Comparison of ENCODE assay signal across 10 mouse cellular contexts in genomic region chr13:20099546-20099945, GRCm38 (mm10). TPM values are rescaled to one million over a fixed set of nuclear protein-coding genes. Genes with fewer than 3 reads are reported as not detected.
DNase-seq lines count a peak whose midpoint lies in the region; ATAC-seq and TF ChIP-seq lines count a peak whose summit lies in the region.
"Had no signal": no experiment of that assay in that cellular context is flagged by ENCODE, and none has a peak within 500 bp of the region (broad histone marks: within the 10 kb centered on the region; RNA-seq: fewer than 3 reads in every experiment).

No protein-coding gene starts in this region.

- H3K4me3 ChIP-seq in midbrain, postnatal 0 days (ENCODE audit: low read depth, low read length), result no peak overlapping the region
- no peak overlapping the region for H3K4me3 ChIP-seq in midbrain, embryonic 10.5 days
- no peak overlapping the region for H3K4me3 ChIP-seq in limb, embryonic 10.5 days

- no peaks in the 10 kb centered on the region for H3K4me1 ChIP-seq in midbrain, postnatal 0 days (ENCODE audit: insufficient read depth, low read length)
- H3K4me1 ChIP-seq in midbrain, embryonic 10.5 days, result peaks cover 42% of the 10 kb centered on the region
- peaks cover 19% of the 10 kb centered on the region; the same call in 1 of the 2 replicates for H3K4me1 ChIP-seq in limb, embryonic 10.5 days

- no peak for ATAC-seq in midbrain, postnatal 0 days (ENCODE audit: low FRiP score)
- ATAC-seq in granulocyte monocyte progenitor cell, adult 5-6 weeks (replicated peaks; ENCODE audit: poor library complexity, severe bottlenecking), result peak; percentile 43
- ATAC-seq in megakaryocyte progenitor cell, adult 5-6 weeks (replicated peaks; ENCODE audit: poor library complexity), result peak; percentile 19

- peak; percentile 29 to 34 for DNase-seq in frontal cortex, postnatal 10 days (ENCODE audit: low spot score in 2 of 2)
- DNase-seq in frontal cortex, postnatal 14 days (ENCODE audit: low spot score in 2 of 2), result no peak
- peak; percentile 26 for DNase-seq in midbrain, postnatal 0 days (ENCODE audit: low spot score)
- no peak for DNase-seq in midbrain, embryonic 10.5 days (ENCODE audit: low spot score)
- DNase-seq in ovary, postnatal 10 days (ENCODE audit: low spot score), result no peak
- DNase-seq in limb, embryonic 10.5 days (ENCODE audit: low spot score), result no peak
- DNase-seq: spleen, adult 18-20 months had no signal

- TF ChIP-seq CTCF in midbrain, postnatal 0 days (IDR thresholded peaks at IDR 0.05), result no peak

- no peaks in the 10 kb centered on the region for H3K36me3 ChIP-seq in midbrain, postnatal 0 days (ENCODE audit: insufficient read depth, low read length)
- no peaks in the 10 kb centered on the region for H3K36me3 ChIP-seq in midbrain, embryonic 10.5 days
- no peaks in the 10 kb centered on the region for H3K36me3 ChIP-seq in limb, embryonic 10.5 days

- H3K4me2 ChIP-seq in midbrain, postnatal 0 days (ENCODE audit: low read depth, low read length, poor library complexity, severe bottlenecking), result no peak overlapping the region

- no peaks in the 10 kb centered on the region for H3K9me3 ChIP-seq in midbrain, postnatal 0 days (ENCODE audit: low read length)
- H3K9me3 ChIP-seq in midbrain, embryonic 10.5 days (replicated peaks), result no peaks in the 10 kb centered on the region
- no peaks in the 10 kb centered on the region for H3K9me3 ChIP-seq in limb, embryonic 10.5 days (replicated peaks)

- WGBS in midbrain, postnatal 0 days, result 20% methylated on average over 4 of the region's 4 CpGs
- 9% methylated on average over 4 of the region's 4 CpGs for WGBS in midbrain, embryonic 10.5 days
- WGBS in limb, embryonic 10.5 days, result 17% methylated on average over 4 of the region's 4 CpGs

- H3K27me3 ChIP-seq in midbrain, postnatal 0 days (ENCODE audit: insufficient read depth, low read length), result no peaks in the 10 kb centered on the region
- no peaks in the 10 kb centered on the region for H3K27me3 ChIP-seq in midbrain, embryonic 10.5 days (ENCODE audit: low read depth, poor library complexity, severe bottlenecking)
- no peaks in the 10 kb centered on the region for H3K27me3 ChIP-seq in limb, embryonic 10.5 days (ENCODE audit: low read depth, poor library complexity, severe bottlenecking)
- H3K27me3 ChIP-seq: CH12.LX had no signal

- no peak overlapping the region for H3K9ac ChIP-seq in midbrain, postnatal 0 days (replicated peaks; ENCODE audit: low read length, poor library complexity, severe bottlenecking)

- no peak overlapping the region for H3K27ac ChIP-seq in midbrain, postnatal 0 days (ENCODE audit: low read depth, low read length)
- no peak overlapping the region for H3K27ac ChIP-seq in midbrain, embryonic 10.5 days (replicated peaks)
- H3K27ac ChIP-seq in limb, embryonic 10.5 days, result no peak overlapping the region

RNA-seq across cellular contexts. Expression of gene Elmo1, which starts 9.2 kb away (rescaled TPM):
- 31.9 and 36.4 TPM in 2 replicates for total RNA-seq in midbrain, postnatal 0 days (2014; rRNA removed)
- 35.0 and 35.2 TPM in 2 replicates for polyA plus RNA-seq in midbrain, postnatal 0 days (2015; fragmentation: Nextera tagmentation; extraction: Ambion mirVana)
- polyA plus RNA-seq in midbrain, embryonic 10.5 days (2016; fragmentation: Nextera tagmentation; extraction: Ambion mirVana), result 13.8 and 15.6 TPM in 2 replicates
- total RNA-seq in granulocyte monocyte progenitor cell, adult 5-6 weeks (2014; fragmentation: Nextera tagmentation), result 98.4 and 131 TPM in 2 replicates
- 62.1 and 64.0 TPM in 2 replicates for total RNA-seq in granulocyte monocyte progenitor cell, adult 5-6 weeks (2017)
- 97.9 and 103 TPM in 2 replicates for total RNA-seq in megakaryocyte progenitor cell, adult 5-6 weeks (2015)
- total RNA-seq in megakaryocyte progenitor cell, adult 5-6 weeks (2017), result 42.0 and 61.9 TPM in 2 replicates
- 7.1 and 9.1 TPM in 2 replicates for polyA plus RNA-seq in limb, embryonic 10.5 days (2016; fragmentation: Nextera tagmentation; extraction: Ambion mirVana)

Comparison
In these comparisons a context has a peak if more than half of its experiments do, and no peak if none do; other contexts are left out.
1. DNase-seq: peak in frontal cortex, postnatal 10 days (2 of 2) and midbrain, postnatal 0 days (single experiment); none in frontal cortex, postnatal 14 days (0 of 2), midbrain, embryonic 10.5 days (single experiment), ovary, postnatal 10 days (single experiment) and limb, embryonic 10.5 days (single experiment).